Mouse (Mus musculus): ENCODE data around the gene Tubb3. TPM values are rescaled to one million over a fixed set of nuclear protein-coding genes. Genes with fewer than 3 reads are reported as not detected.

The Tubb3 gene
- polyA plus RNA-seq, 1 experiment from 2014 or later = 24.4 TPM

- ATAC-seq (ENCODE audit: low FRiP score, low TSS enrichment) = no peak
- peaks cover 10% of the 10 kb centered on the region; the same call in 1 of the 2 replicates for H3K36me3 ChIP-seq (ENCODE audit: control insufficient read depth, insufficient read depth, low read length)
Measured at GRCm38 (mm10) chr8:123452149-123452548, 40.9 kb downstream of the Tubb3 start.

GRCm38 (mm10) chr8:123453291-123453690, 42.1 kb downstream of the Tubb3 start:
- Histone ChIP-seq H3K4me1 (replicated peaks; ENCODE audit: control insufficient read depth, insufficient read depth) (no peaks in the 10 kb centered on the region), H3K27ac (replicated peaks) (no peak overlapping the region), H3K9me3 (ENCODE audit: control insufficient read depth, low read length) (no peaks in the 10 kb centered on the region), H3K9ac (ENCODE audit: low read length) (no peak overlapping the region), H3K27me3 (ENCODE audit: control insufficient read depth, insufficient read depth, low read length) (no peaks in the 10 kb centered on the region), H3K4me3 (ENCODE audit: low read depth, low read length) (no peak overlapping the region), H3K4me2 (replicated peaks; ENCODE audit: low read depth) (no peak overlapping the region), H3K36me3 (ENCODE audit: control insufficient read depth, insufficient read depth, low read length) (peaks cover 14% of the 10 kb centered on the region)
- 74% methylated on average over 7 of the region's 7 CpGs for WGBS
- ATAC-seq (ENCODE audit: low FRiP score, low TSS enrichment) = no peak
- DNase-seq (ENCODE audit: low spot score) = no peak
- TF ChIP-seq CTCF (IDR thresholded peaks at IDR 0.05; ENCODE audit: low read depth) (no peak), EP300 (optimal IDR thresholded peaks at IDR 0.05) (no peak)

More at GRCm38 (mm10) chr8:123452149-123452548, 40.9 kb downstream of the Tubb3 start:
- H3K4me1 ChIP-seq (replicated peaks; ENCODE audit: control insufficient read depth, insufficient read depth) = no peaks in the 10 kb centered on the region
- H3K9ac ChIP-seq (ENCODE audit: low read length) = no peak overlapping the region
- H3K4me3 ChIP-seq (ENCODE audit: low read depth, low read length) = no peak overlapping the region
- DNase-seq (ENCODE audit: low spot score) = no peak
- H3K27me3 ChIP-seq (ENCODE audit: control insufficient read depth, insufficient read depth, low read length) = no peaks in the 10 kb centered on the region
- no peak for TF ChIP-seq EP300 (optimal IDR thresholded peaks at IDR 0.05)
- TF ChIP-seq CTCF (IDR thresholded peaks at IDR 0.05; ENCODE audit: low read depth) = no peak
- H3K9me3 ChIP-seq (ENCODE audit: control insufficient read depth, low read length) = no peaks in the 10 kb centered on the region
- no peak overlapping the region for H3K4me2 ChIP-seq (replicated peaks; ENCODE audit: low read depth)
- H3K27ac ChIP-seq (replicated peaks) = no peak overlapping the region
- 77% methylated on average over 4 of the region's 4 CpGs for WGBS

GRCm38 (mm10) chr8:123453951-123454350, 42.7 kb downstream of the Tubb3 start:
- Histone ChIP-seq H3K27ac (replicated peaks) (no peak overlapping the region), H3K9me3 (ENCODE audit: control insufficient read depth, low read length) (no peaks in the 10 kb centered on the region), H3K4me2 (replicated peaks; ENCODE audit: low read depth) (no peak overlapping the region), H3K27me3 (ENCODE audit: control insufficient read depth, insufficient read depth, low read length) (no peaks in the 10 kb centered on the region), H3K36me3 (ENCODE audit: control insufficient read depth, insufficient read depth, low read length) (peaks cover 17% of the 10 kb centered on the region), H3K4me1 (replicated peaks; ENCODE audit: control insufficient read depth, insufficient read depth) (no peaks in the 10 kb centered on the region), H3K4me3 (ENCODE audit: low read depth, low read length) (no peak overlapping the region), H3K9ac (ENCODE audit: low read length) (no peak overlapping the region)
- 76% methylated on average over 5 of the region's 5 CpGs for WGBS
- no peak for ATAC-seq (ENCODE audit: low FRiP score, low TSS enrichment)
- DNase-seq (ENCODE audit: low spot score) = no peak
- no peak for TF ChIP-seq CTCF (IDR thresholded peaks at IDR 0.05; ENCODE audit: low read depth)
- TF ChIP-seq EP300 (optimal IDR thresholded peaks at IDR 0.05) = no peak

GRCm38 (mm10) chr8:123454559-123454958, 43.3 kb downstream of the Tubb3 start:
- 89% methylated on average over 6 of the region's 6 CpGs for WGBS
- no peak overlapping the region for H3K4me3 ChIP-seq (ENCODE audit: low read depth, low read length)
- DNase-seq (ENCODE audit: low spot score) = no peak
- no peak for TF ChIP-seq CTCF (IDR thresholded peaks at IDR 0.05; ENCODE audit: low read depth)
- TF ChIP-seq EP300 (optimal IDR thresholded peaks at IDR 0.05) = no peak
- no peak overlapping the region for H3K9ac ChIP-seq (ENCODE audit: low read length)
- ATAC-seq (ENCODE audit: low FRiP score, low TSS enrichment) = no peak
- H3K27ac ChIP-seq (replicated peaks) = no peak overlapping the region
- no peaks in the 10 kb centered on the region for H3K27me3 ChIP-seq (ENCODE audit: control insufficient read depth, insufficient read depth, low read length)
- H3K36me3 ChIP-seq (ENCODE audit: control insufficient read depth, insufficient read depth, low read length) = peaks cover 23% of the 10 kb centered on the region
- no peaks in the 10 kb centered on the region for H3K4me1 ChIP-seq (replicated peaks; ENCODE audit: control insufficient read depth, insufficient read depth)
- no peaks in the 10 kb centered on the region for H3K9me3 ChIP-seq (ENCODE audit: control insufficient read depth, low read length)
- no peak overlapping the region for H3K4me2 ChIP-seq (replicated peaks; ENCODE audit: low read depth)

GRCm38 (mm10) chr8:123463651-123464050, 52.4 kb downstream of the Tubb3 start:
- Histone ChIP-seq H3K4me3 (ENCODE audit: low read depth, low read length) (no peak overlapping the region), H3K4me2 (replicated peaks; ENCODE audit: low read depth) (no peak overlapping the region), H3K27ac (replicated peaks) (no peak overlapping the region), H3K36me3 (ENCODE audit: control insufficient read depth, insufficient read depth, low read length) (peaks cover 10% of the 10 kb centered on the region), H3K27me3 (ENCODE audit: control insufficient read depth, insufficient read depth, low read length) (no peaks in the 10 kb centered on the region), H3K4me1 (replicated peaks; ENCODE audit: control insufficient read depth, insufficient read depth) (no peaks in the 10 kb centered on the region), H3K9me3 (ENCODE audit: control insufficient read depth, low read length) (no peaks in the 10 kb centered on the region), H3K9ac (ENCODE audit: low read length) (no peak overlapping the region)
- DNase-seq (ENCODE audit: low spot score) = no peak
- WGBS = 82% methylated on average over 4 of the region's 4 CpGs
- TF ChIP-seq EP300 (optimal IDR thresholded peaks at IDR 0.05) (no peak), CTCF (IDR thresholded peaks at IDR 0.05; ENCODE audit: low read depth) (no peak)
- ATAC-seq (ENCODE audit: low FRiP score, low TSS enrichment) = no peak

GRCm38 (mm10) chr8:123467476-123467875, 56.3 kb downstream of the Tubb3 start:
- Histone ChIP-seq H3K27ac (replicated peaks) (no peak overlapping the region), H3K9me3 (ENCODE audit: control insufficient read depth, low read length) (no peaks in the 10 kb centered on the region), H3K4me3 (ENCODE audit: low read depth, low read length) (no peak overlapping the region), H3K4me1 (replicated peaks; ENCODE audit: control insufficient read depth, insufficient read depth) (no peaks in the 10 kb centered on the region), H3K4me2 (replicated peaks; ENCODE audit: low read depth) (no peak overlapping the region), H3K9ac (ENCODE audit: low read length) (no peak overlapping the region), H3K27me3 (ENCODE audit: control insufficient read depth, insufficient read depth, low read length) (no peaks in the 10 kb centered on the region), H3K36me3 (ENCODE audit: control insufficient read depth, insufficient read depth, low read length) (no peaks in the 10 kb centered on the region)
- no peak for DNase-seq (ENCODE audit: low spot score)
- 75% methylated on average over 3 of the region's 3 CpGs for WGBS
- TF ChIP-seq CTCF (IDR thresholded peaks at IDR 0.05; ENCODE audit: low read depth) (no peak), EP300 (optimal IDR thresholded peaks at IDR 0.05) (no peak)
- peak; percentile 47; the same call in 1 of the 2 replicates for ATAC-seq (ENCODE audit: low FRiP score, low TSS enrichment)

Other genes starting within 250 kb of the Tubb3 start
- 10.0 and 13.6 TPM in 2 replicates for gene Dpep1, start 225.2 kb upstream of the Tubb3 start, polyA plus RNA-seq (2015; fragmentation: Nextera tagmentation; extraction: Ambion mirVana)
- 153 and 157 TPM in 2 replicates for gene Chmp1a, start 198.7 kb upstream of the Tubb3 start, polyA plus RNA-seq (2015; fragmentation: Nextera tagmentation; extraction: Ambion mirVana)
- gene Spata33, start 198.6 kb upstream of the Tubb3 start, polyA plus RNA-seq (2015; fragmentation: Nextera tagmentation; extraction: Ambion mirVana) = 0.91 and 0.94 TPM in 2 replicates
- gene Cdk10, start 186.6 kb upstream of the Tubb3 start, polyA plus RNA-seq (2015; fragmentation: Nextera tagmentation; extraction: Ambion mirVana) = 16.1 and 16.7 TPM in 2 replicates
- 3.1 and 3.6 TPM in 2 replicates for gene Spata2l, start 175.2 kb upstream of the Tubb3 start, polyA plus RNA-seq (2015; fragmentation: Nextera tagmentation; extraction: Ambion mirVana)
- 7.8 and 8.3 TPM in 2 replicates for gene Zfp276, start 157.2 kb upstream of the Tubb3 start, polyA plus RNA-seq (2015; fragmentation: Nextera tagmentation; extraction: Ambion mirVana)
- gene Vps9d1, start 157.1 kb upstream of the Tubb3 start, polyA plus RNA-seq (2015; fragmentation: Nextera tagmentation; extraction: Ambion mirVana) = 10.3 and 11.2 TPM in 2 replicates
- 5.3 and 5.7 TPM in 2 replicates for gene Fanca, start 92.8 kb upstream of the Tubb3 start, polyA plus RNA-seq (2015; fragmentation: Nextera tagmentation; extraction: Ambion mirVana)
- gene Spire2, start 78.7 kb upstream of the Tubb3 start, polyA plus RNA-seq (2015; fragmentation: Nextera tagmentation; extraction: Ambion mirVana) = 12.4 and 13.1 TPM in 2 replicates
- gene Tcf25, start 37.7 kb upstream of the Tubb3 start, polyA plus RNA-seq (2015; fragmentation: Nextera tagmentation; extraction: Ambion mirVana) = 133 and 146 TPM in 2 replicates
- gene Mc1r, start 4.3 kb upstream of the Tubb3 start, polyA plus RNA-seq (2015; fragmentation: Nextera tagmentation; extraction: Ambion mirVana) = 0.05 TPM in 1 of 2 replicates, not detected in the other
- 20.6 and 22.5 TPM in 2 replicates for gene Def8, start 12.1 kb downstream of the Tubb3 start, polyA plus RNA-seq (2015; fragmentation: Nextera tagmentation; extraction: Ambion mirVana)
- 28.1 and 28.4 TPM in 2 replicates for gene Afg3l1, start 66.5 kb downstream of the Tubb3 start, polyA plus RNA-seq (2015; fragmentation: Nextera tagmentation; extraction: Ambion mirVana)
- gene Dbndd1, start 104.0 kb downstream of the Tubb3 start, polyA plus RNA-seq (2015; fragmentation: Nextera tagmentation; extraction: Ambion mirVana) = 0.89 and 1.4 TPM in 2 replicates
- gene Gas8, start 107.4 kb downstream of the Tubb3 start, polyA plus RNA-seq (2015; fragmentation: Nextera tagmentation; extraction: Ambion mirVana) = 10.6 and 11.3 TPM in 2 replicates
- gene Rhou, start 242.5 kb downstream of the Tubb3 start, polyA plus RNA-seq (2015; fragmentation: Nextera tagmentation; extraction: Ambion mirVana) = 7.3 and 10.9 TPM in 2 replicates